Mouse (Mus musculus): Measurements from ENCODE around the gene Ankrd44.
"Not testable (repeated sequence)": the region's sequence is repeated elsewhere in the genome, so short reads cannot be mapped to it uniquely, and the experiment has no call there.

Ankrd44 gene

DNA sequence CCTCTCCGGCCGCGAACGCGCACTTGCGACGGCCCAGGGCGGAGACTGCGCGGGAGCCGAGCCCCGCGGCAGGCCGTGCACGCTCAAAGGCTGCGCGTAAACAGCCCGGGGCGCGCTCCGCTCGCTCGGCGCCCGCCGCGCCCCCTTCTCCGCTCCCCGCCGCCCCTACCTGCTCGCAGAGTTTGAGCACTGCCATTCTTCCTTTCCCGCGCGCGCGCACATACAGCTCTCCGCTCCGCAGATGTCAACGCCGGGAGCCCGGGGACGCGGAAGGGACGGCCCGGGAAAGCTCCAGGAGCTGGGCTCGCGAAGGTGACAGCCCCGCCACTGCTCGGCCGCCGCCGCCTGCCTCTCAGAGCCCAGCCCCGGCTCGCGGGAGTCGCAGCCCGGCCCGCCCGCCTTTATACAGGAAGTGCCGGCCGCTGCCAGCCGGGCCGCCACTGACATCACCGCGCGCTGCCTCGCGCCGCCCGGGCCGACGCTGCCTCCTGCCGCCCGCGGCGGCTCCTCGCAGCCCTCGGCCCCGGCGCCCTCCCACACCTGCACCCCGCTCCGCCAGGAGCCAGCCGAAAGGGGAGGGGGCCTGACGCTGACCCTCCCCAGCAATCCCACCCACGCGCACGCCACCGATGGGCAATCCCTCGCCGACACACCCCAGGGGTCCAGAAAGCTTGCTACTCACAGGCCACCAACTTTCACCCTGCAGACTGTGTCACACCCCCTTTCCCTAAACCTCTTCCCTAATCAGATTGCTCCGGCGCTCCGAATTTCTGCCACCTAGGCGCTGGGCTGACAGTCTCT is at the start of gene Ankrd44:
TSS of gene Ankrd44 (minus strand) at position 417 of the 801 bp plus-strand sequence.
- DNase-seq (ENCODE audit: low spot score) = peak; percentile 77

DNA sequence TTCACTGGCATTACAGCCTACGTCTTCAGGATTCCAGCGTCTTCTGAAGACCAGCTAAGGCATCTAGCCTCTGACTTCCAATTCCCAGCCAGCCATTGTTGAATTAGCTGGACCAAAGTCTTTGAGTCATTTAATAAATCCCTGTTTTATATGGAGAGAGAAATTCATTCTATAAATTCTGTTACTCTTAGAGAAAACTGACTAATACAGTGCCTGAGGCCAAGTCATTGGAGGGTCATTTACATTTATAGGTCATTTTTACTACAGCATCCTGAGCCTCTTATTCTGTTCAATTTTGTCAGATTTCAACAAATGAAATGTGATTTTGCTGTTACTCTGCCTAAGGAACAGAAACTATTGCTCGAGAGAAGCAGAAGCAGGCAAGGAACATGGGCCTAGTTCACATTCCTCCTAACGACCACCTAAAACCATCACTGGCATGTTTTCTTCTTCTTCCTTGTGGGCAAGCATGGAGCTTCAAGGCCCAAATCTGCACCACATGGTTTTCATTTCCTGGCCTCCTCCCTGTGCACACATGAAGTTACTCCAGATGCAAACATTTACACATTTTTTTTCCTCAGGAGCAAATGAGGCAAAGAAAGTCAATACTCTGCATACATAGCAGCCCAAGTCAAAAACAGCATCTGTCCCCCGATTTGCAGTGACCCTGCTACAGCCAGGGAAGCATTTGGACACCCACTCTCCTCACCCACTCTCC is 45.7 kb upstream of the Ankrd44 start:
- no peak for DNase-seq (ENCODE audit: low spot score)

DNA sequence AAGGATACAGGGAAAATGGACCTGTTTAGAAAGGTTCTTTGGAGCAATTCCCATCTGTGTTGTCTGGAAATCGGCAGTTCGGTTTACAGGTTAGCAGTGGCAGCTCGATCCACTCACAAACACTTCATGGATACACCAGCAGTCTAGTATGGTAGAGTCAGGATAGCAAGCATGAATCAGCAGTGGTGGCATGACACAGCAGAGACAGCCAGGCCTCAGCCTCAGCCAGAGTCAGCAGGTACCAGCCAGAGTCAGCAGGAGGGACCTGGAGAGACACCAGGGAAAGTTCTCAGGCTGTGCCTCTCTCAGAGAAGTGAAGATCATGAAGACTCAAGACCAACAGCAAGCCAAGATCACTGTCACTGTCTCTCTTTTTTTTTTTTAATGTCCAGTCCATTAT is 40.7 kb upstream of the Ankrd44 start:
- DNase-seq (ENCODE audit: low spot score) = no peak

DNA sequence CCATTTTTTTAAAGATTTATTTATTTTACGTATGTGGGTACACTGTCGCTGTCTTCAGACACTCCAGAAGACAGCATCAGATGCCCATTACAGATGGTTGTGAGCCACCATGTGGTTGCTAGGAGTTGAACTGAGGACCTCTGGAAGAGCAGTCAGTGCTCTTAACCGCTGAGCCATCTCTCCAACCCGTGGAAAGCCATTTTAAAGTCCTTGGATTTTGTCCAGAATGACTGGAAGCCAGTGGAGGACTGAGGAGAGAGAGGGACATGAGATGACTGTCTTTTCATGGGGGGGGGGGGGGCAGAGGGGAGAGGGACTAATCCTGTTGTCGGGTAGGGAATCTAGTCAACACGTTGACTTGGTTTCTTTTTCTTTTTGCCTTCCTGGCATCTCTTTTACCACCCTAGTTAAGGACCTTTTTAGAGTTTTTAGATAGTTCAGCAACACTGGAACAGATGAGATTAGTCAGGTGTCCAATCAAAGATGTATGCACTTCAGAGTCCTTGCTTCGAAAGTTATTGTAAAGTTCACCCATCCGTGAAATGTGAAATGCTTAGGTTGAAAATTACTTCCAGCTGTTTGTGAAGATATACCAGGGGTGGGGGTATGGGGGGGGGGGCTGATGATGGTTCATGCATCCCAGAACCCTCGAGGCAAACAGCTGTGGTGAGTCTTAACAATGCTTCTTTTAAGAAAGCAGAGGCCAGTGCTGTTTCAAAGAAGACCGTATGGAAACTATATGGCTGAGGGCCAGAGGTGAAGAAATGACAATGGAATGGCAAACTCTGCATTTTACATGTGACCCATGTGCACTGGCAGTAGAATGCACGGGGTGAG is 39.2 kb upstream of the Ankrd44 start:
- DNase-seq (ENCODE audit: low spot score) = no peak

DNA sequence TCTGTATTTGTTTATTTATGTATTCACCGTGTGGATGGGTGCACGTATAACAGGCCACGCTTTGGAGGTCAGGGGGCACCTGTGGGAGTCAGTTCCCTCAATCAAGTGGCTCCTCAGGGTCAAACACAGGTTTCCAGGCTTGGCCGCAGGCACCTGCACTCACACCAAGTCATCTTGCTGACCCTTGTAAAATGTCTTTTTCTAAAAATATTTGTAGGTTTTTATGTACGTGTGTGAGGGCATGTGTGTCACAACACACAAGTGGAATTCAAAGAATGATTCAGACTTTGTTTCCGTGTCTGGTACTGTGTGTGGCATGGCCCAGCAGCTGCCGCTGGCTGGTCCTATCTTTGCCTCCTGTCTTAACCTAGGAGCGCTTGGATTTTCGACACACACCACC is 35.5 kb upstream of the Ankrd44 start:
- no peak for DNase-seq (ENCODE audit: low spot score)

DNA sequence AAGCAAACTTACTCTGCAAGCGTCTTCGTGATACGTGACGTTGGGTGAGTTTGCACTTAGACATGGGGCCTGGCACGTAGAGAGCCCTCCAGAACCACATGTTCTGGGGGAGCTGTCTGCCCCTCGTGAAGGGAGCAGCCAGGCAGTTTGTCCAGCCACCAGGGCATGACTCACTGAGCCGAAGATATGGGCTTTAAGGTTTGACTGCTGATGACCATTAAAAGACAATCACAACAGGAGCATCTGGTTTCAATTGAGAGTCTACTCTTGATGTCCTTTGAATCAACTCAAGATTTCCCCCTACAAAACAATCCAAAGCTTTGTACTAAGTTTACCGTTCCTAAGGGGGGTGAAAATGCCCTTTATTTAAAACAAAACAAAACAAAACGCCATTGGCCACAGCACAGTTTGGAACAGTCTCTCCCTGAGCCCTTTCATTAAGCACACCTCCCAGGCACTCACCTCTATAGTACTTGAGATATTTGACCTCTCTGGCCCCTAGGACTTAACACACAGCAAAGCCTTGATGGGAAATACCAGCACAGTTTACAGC is 34.5 kb upstream of the Ankrd44 start:
- no peak for DNase-seq (ENCODE audit: low spot score)

DNA sequence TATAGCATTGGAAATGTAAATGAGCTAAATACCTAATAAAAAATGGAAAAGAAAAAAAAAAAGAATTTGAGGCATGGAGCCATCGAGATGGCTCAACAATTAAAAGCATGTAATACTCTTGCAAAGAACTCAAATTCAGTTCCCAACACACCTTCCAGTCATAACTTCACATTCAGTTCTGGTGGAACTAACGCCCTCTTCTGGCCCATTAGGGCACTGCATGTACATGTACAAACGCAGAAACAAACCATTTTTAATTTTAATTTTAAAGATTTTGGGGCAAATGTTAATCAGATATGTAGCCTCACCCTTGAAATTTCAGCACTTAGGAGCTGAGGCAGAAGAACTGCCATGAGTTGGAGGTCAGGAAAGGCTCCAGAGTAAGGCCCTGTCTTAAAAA is 32.3 kb upstream of the Ankrd44 start:
- no peak for DNase-seq (ENCODE audit: low spot score)

DNA sequence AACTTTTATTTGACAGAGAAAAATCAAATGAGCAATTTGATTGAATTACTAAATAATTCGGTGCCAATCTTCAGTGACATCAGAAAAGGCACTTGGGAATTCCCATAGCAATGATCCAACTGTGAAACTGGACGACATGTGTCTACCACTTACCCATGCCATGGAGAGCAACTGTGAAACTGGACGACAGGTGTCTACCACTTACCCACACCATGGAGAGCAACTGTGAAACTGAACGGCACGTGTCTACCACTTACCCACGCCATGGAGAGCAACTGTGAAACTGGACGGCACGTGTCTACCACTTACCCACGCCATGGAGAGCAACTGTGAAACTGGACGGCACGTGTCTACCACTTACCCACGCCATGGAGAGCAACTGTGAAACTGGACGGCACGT is 30.8 kb upstream of the Ankrd44 start:
- DNase-seq (ENCODE audit: low spot score) = not testable (repeated sequence)

DNA sequence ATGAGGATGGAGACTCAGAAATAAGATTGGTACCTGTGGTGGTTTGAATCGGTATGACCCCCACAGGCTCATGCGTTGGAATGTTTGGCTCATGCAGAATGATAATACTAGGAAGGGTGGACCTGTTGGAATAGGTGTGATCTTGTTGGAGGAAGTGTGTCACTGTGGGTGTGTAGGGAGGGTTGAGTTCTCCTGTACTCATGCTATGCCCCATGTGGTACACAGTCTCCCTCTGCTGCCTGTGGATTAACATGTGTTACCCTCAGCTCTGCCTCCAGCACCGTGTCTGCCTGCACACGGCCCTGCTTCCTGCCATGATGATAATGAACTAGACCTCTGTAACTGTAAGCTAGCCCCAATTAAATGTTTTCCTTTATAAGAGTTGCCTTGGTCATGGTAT is 28.7 kb upstream of the Ankrd44 start:
- no peak for DNase-seq (ENCODE audit: low spot score)

DNA sequence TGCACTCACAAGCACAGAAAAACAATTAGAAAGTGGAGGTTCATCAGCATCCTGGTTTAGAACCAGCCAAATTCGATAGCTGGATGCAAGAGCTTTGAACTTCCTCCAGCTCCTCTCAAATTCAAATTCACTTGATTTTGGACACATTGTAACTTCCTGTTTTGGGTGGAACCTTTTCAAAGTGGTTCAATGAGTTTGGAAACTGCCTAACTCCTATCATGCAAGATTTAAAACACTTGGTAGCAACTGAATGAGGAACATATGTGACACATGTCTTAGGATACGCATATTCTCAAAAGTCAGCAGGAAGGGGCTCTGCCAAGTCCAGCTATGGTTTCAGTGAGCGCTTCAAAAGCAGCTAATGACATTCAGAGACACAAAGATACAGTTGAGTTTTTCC is 18.5 kb upstream of the Ankrd44 start:
- DNase-seq (ENCODE audit: low spot score) = no peak

DNA sequence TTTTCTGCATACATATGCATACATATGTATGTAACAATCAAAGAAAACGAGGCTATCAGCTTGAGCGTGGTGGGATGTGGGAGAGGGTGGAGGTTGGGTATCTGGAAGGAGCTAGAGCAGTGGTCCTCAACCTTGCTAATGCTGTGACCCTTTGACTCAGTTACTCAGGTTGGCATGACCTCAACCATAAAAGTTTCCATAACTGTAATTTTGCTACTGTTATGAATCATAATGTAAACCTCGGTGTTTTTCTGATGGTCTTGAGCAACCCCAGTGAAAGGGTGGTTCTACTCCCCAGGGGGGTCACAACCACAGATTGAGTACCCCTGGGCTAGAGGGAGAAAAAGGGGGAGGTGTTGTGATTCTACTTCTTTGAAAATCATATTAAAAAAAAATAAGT is 9.3 kb upstream of the Ankrd44 start:
- no peak for DNase-seq (ENCODE audit: low spot score)

DNA sequence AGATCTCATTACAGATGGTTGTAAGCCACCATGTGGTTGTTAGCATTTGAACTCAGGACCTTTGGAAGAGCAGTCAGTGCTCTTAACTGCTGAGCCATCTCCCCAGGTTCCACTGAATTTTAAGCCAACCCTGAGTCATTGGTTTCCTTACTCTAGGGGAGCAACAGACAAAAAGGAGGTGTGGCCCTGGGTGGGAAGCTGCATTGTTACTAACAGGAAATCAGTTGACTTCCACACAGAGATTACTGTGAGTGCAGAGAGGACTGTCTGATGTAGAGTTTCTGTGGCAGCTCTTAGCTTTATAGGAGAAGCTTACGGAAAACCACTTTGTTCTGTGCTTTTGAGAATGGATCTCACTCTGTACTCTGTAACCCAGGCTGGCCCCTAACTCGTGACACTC is 8.7 kb upstream of the Ankrd44 start:
- no peak for DNase-seq (ENCODE audit: low spot score)

DNA sequence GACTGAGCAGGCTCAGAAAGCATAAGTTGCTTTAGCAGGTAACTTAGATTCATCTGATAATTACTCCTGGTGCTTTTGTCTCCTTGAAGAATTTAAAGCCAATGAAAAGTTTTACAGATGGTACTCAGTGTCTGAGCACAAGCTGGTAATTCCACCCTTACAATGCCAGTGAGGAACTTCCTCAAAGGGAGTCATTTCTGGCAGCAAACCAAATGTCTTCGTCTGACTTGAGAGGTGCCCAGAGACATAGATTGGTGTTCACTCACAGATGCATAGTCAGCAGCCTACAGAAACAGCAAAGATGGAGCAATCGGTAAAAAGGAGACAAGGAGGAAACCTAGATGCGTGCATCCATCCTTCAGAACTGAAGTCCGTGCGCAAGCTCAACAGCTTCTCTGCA is 7.5 kb upstream of the Ankrd44 start:
- DNase-seq (ENCODE audit: low spot score) = no peak

DNA sequence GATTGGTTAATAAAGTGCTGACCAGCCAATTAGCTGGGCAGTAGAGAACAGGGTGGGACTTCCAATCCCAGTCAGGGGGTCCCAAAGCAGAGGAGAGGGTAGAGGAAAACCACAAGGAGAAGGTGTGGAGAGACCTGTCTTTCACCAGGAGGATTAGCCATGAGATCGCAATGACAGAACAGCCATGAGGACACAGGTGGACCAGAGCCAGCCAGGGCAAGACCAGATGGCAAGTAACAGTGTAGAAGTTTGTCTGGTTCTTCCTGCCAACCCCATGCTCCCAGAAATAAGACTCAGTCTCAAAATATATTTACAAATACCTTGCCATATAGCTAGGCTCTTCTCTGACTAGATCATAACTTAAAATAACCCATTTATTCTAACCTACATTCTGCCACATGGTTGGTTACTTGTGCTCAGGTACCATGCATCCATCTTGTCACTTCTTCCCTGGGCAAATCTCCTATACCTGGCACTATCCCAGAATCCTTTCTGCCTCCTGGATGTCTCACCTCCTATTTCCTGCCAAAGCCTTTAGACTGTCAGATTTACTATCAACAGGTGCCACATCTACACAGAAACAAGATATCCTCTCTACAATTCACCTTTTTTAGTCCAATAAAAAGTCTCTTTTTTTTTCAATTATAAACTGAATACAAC is 6.4 kb upstream of the Ankrd44 start:
- DNase-seq (ENCODE audit: low spot score) = no peak

DNA sequence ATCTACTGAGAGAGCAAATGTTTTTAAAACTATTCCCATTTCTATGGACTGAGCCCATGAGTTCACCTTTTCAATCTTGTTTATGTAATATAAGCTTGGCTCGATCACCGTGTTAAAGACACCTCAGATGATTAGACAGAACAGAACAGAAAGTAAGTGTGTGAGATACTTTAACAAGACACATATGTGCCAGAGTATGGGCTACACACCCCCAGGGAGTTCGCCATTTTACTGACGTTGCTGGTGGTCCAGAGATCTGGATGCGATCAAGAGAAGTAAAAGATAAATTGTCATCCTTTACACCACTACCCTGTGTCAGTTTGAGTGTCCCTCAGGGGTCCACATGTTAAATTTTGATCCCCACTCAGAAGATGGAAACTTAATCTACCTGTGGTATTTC is 5.0 kb upstream of the Ankrd44 start:
- no peak for DNase-seq (ENCODE audit: low spot score)

DNA sequence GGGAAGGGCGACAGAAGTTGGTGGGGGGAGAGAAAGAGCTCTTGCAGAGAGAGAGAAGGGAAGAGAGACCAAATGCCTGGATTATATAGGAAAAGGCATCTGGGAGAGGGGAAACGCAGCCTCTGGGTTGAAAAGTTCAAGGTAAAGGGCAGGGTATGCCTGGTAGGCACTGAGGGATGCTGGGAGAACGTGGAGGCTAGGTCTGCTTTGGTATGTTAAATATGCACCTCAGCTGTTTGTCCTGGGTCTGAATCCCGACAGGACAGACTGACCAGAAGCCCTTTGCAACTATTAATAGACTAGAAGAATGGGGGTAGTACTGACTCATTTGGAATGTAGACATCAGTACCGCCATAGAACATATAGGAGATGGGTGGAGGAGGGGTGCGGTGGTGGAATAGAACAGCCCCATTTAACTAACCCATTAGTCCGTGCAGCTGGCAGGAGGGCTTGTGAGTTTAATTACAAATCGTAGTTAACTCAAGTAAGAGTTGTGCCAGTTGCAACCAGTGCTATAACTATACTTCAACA is 4.5 kb upstream of the Ankrd44 start:
- DNase-seq (ENCODE audit: low spot score) = no peak

DNA sequence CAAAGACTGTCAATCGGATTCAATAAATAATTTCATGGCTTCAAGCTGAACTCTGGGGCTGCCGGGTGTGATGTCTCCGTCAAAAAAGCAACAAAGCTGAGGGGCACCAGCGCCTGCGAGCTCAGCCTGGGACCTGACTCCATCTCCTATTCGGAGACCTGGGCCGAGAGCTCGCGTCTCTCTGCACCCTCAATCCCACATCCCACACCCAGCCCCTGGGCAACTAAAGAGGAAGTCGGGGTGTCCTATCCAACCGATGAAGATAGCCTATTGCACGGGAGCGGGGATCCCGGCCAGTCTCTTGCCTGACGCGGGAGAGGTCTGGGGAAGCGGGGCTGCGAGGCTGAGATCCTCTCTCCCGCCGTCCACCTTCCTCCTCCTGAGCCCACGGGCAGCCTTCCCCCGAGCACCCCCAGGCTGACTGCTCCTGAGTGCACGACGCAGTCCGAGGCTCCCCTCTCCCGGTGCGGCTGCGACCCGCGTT is 694 bp downstream of the Ankrd44 start:
- DNase-seq (ENCODE audit: low spot score) = no peak

DNA sequence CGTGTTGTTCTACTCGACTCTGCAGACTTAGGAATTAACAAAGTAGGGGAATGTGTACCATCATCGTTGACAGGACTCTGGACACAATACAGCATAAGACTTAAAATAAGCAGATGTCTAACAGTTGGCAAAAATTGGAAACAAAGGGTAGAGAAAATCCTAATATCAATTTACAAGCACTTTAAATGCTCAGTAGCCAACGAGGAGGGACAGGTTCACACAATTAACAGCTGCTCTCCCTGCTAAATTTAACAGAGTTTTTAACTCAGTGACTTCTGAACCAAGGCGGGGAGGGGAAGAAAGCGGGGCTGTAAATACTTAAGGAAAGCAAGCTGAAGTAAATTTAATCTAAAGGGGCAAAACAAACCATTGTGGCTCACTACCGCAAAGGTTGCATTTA is 1.4 kb downstream of the Ankrd44 start:
- no peak for DNase-seq (ENCODE audit: low spot score)

DNA sequence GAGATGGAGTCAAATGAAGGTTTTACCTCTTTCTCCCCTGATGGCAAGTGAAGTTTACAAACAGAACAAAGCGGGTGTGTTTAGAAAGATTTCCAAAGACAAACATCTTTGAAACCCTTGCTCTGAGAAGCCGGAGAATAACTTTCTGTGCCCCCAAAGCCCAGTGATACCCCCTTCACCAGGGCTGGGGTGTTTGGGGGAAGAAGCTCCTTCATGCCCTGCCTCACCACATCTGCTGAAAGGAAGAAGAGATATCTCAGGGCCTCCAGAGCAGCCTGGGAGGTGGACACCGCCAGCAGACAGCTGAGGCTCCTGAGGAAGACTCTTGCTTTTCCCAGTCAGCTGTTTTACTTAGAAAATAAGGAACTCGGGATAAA is 1.9 kb downstream of the Ankrd44 start:
- no peak for DNase-seq (ENCODE audit: low spot score)

DNA sequence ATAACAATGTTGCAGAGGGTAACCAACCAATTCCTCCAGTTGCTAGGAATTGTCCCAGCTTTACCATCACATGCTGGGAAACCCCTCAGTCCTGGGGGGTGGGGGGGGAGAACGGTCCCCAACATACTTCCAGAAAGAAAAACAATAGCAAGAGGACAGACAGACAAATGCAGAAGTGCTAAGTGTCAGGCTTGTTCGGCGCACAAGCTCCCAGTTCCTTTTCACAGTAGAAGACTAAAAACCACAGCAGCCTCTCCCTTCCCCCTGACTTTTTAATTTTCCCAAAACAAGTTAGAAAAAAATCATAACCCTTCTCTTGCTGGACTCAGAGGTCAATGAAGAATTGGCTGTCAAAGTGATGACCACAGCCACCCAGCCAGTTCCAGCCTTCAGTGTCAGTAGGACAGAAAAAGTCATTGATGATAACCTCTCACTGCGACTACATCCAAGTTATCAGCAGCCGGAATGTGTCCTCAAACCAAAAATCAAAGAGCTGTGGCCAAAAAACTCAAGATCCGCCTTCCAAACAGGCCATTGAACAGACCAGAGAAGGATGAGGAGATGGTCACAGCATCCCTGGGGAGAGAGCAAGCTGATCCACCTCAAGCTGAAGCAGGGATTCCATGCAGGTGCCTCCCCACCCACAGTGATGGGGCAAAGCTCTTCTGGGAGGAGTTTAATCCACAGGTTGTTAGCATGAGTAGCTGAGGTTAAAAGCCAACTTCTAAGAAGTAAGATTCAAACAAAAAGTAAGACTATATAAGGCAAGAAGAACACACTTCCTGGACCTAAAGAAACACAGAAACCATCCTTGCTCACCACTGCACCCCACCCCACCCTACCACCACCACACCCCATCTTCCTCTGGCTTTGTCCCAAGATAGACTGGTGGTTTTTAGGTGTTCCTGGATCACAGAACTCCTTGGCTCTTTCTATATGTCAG is 2.5 kb downstream of the Ankrd44 start:
- DNase-seq (ENCODE audit: low spot score) = no peak
